Mouse (Mus musculus) bone marrow, adult 2 months (tissue): ENCODE measurements around the gene Gm20422. TPM values are rescaled to one million over a fixed set of nuclear protein-coding genes. Genes with fewer than 3 reads are reported as not detected.
"Not testable (repeated sequence)": the region's sequence is repeated elsewhere in the genome, so short reads cannot be mapped to it uniquely, and the experiment has no call there.

Experiments used
- H3K27ac ChIP-seq: fragments of 200-500 bp; 2 replicates; pipeline ENCODE4 v1.5.1; 2012; ENCODE audit warnings: low read depth, mild to moderate bottlenecking, control low read depth, inconsistent platforms, low read length; ENCODE audit not compliant: control insufficient read depth, poor library complexity, insufficient read depth
- H3K4me1 ChIP-seq: fragments of 200-500 bp; 2 replicates; pipeline ENCODE4 v1.6.1; 2011; ENCODE audit warnings: low read length; ENCODE audit not compliant: control insufficient read depth, insufficient read depth
- H3K4me3 ChIP-seq: fragments of 200-500 bp; replicated peaks from 2 replicates; pipeline ENCODE3; 2011; ENCODE audit warnings: mild to moderate bottlenecking, low read depth, low read length, control low read depth; ENCODE audit not compliant: control insufficient read depth
- CTCF ChIP-seq: fragments of 200-500 bp; IDR thresholded peaks from 2 replicates; pipeline ENCODE4 v1.5.1; 2011; ENCODE audit warnings: low read length, control low read depth; ENCODE audit not compliant: control insufficient read depth, insufficient read depth
- POLR2A ChIP-seq: fragments of 200-500 bp; IDR thresholded peaks from 2 replicates; pipeline ENCODE4 v1.6.1; 2011; ENCODE audit warnings: low read depth, mild to moderate bottlenecking, control low read depth, low read length, borderline replicate concordance; ENCODE audit not compliant: control insufficient read depth
- WGBS: fragments of 180-500 bp; shearing (Covaris S2); methylation state at CpG from one replicate; pipeline ENCODE4 v1.1.7; 2018; 5-methylcytosine and 5-hydroxymethylcytosine counted together
- polyA plus RNA-seq: library from polyadenylated mRNA; stranded (reverse); fragments of >200 nt; gene quantifications from 2 replicates; pipeline ENCODE4 v1.2.4, GENCODE M21; 2011; ENCODE audit warnings: low replicate concordance; ENCODE audit not compliant: missing spikeins, insufficient read depth, insufficient read length

The Gm20422 gene
- polyA plus RNA-seq, 1 experiment, result 3.8 TPM

GRCm38 (mm10) chr8:69715366-69715765 lies 59.3 kb downstream of the Gm20422 start:
- Histone ChIP-seq H3K4me1 (no peaks in the 10 kb centered on the region; the same call in 1 of the 2 replicates), H3K27ac (no peak overlapping the region), H3K4me3 (no peak overlapping the region)
- no peak for TF ChIP-seq POLR2A
- no peak for TF ChIP-seq CTCF
- 79% methylated on average over 6 of the region's 6 CpGs for WGBS

- no peaks in the 10 kb centered on the region; the same call in 1 of the 2 replicates for H3K4me1 ChIP-seq
- no peak overlapping the region for H3K27ac ChIP-seq
- no peak overlapping the region for H3K4me3 ChIP-seq
- WGBS, result 83% methylated on average over 8 of the region's 8 CpGs
- TF ChIP-seq POLR2A (no peak), CTCF (no peak)
Observed at GRCm38 (mm10) chr8:69713516-69713915, 61.2 kb downstream of the Gm20422 start.

GRCm38 (mm10) chr8:69710624-69711023 lies 64.1 kb downstream of the Gm20422 start, which contains the start of gene Zfp869:
Gene Zfp869, minus strand, starts transcription at chr8:69710724.
- WGBS, result 93% methylated on average over 10 of the region's 10 CpGs
- not testable (repeated sequence) for H3K4me3 ChIP-seq, H3K27ac ChIP-seq, H3K4me1 ChIP-seq

- no peak for TF ChIP-seq POLR2A
- no peak for TF ChIP-seq CTCF
- Histone ChIP-seq H3K27ac (no peak overlapping the region), H3K4me1 (no peaks in the 10 kb centered on the region), H3K4me3 (no peak overlapping the region)
- WGBS, result 61% methylated on average over 6 of the region's 6 CpGs
Observed at GRCm38 (mm10) chr8:69701810-69702209, 72.9 kb downstream of the Gm20422 start.

Other genes starting within 250 kb of the Gm20422 start
- 5.2 and 10.1 TPM in 2 replicates for gene Zfp868, start 149.3 kb downstream of the Gm20422 start, polyA plus RNA-seq
- gene Zfp964, start 120.4 kb downstream of the Gm20422 start, polyA plus RNA-seq, result 0.55 and 0.81 TPM in 2 replicates
- gene Zfp869, start 64.2 kb downstream of the Gm20422 start, polyA plus RNA-seq, result 4.5 and 5.7 TPM in 2 replicates
- 3.6 and 6.2 TPM in 2 replicates for gene Zfp963, start 24.9 kb downstream of the Gm20422 start, polyA plus RNA-seq
- 22.2 and 44.4 TPM in 2 replicates for gene Atp13a1, start 16.3 kb upstream of the Gm20422 start, polyA plus RNA-seq
- gene Zfp866, start 16.3 kb upstream of the Gm20422 start, polyA plus RNA-seq, result 10.6 and 13.5 TPM in 2 replicates
- 45.7 and 112 TPM in 2 replicates for gene Gmip, start 33.8 kb upstream of the Gm20422 start, polyA plus RNA-seq
- 1.3 and 3.8 TPM in 2 replicates for gene Lpar2, start 47.5 kb upstream of the Gm20422 start, polyA plus RNA-seq
- gene Pbx4, start 57.6 kb upstream of the Gm20422 start, polyA plus RNA-seq, result 5.9 and 9.7 TPM in 2 replicates
- gene Cilp2, start 112.8 kb upstream of the Gm20422 start, polyA plus RNA-seq, result not detected in 2 replicates
- gene Tssk6, start 127.3 kb upstream of the Gm20422 start, polyA plus RNA-seq, result not detected in 2 replicates
- 41.2 and 61.7 TPM in 2 replicates for gene Ndufa13, start 127.7 kb upstream of the Gm20422 start, polyA plus RNA-seq
- gene Yjefn3, start 127.8 kb upstream of the Gm20422 start, polyA plus RNA-seq, result not detected in 2 replicates
- 22.0 and 34.5 TPM in 2 replicates for gene Gatad2a, start 221.5 kb upstream of the Gm20422 start, polyA plus RNA-seq